Mouse (Mus musculus): Measurements from ENCODE around the gene Calm3.

Calm3 gene

GRCm38 (mm10) chr7:16915461-16916340 is 8.2 kb downstream of the Calm3 start:
- DNase-seq (ENCODE audit: extremely low read depth, low read depth) = no peak

GRCm38 (mm10) chr7:16914453-16915343 is 9.2 kb downstream of the Calm3 start:
- DNase-seq (ENCODE audit: extremely low read depth, low read depth) = no peak

- no peak for DNase-seq (ENCODE audit: extremely low read depth, low read depth)
These were observed 10.0 kb downstream of the Calm3 start for GRCm38 (mm10) chr7:16913806-16914452.

GRCm38 (mm10) chr7:16912360-16912759 is 11.6 kb downstream of the Calm3 start:
- DNase-seq (ENCODE audit: extremely low read depth, low read depth) = no peak

- DNase-seq (ENCODE audit: extremely low read depth, low read depth) = no peak
These were observed 12.0 kb downstream of the Calm3 start for GRCm38 (mm10) chr7:16911904-16912303.

- DNase-seq (ENCODE audit: extremely low read depth, low read depth) = no peak
These were observed 14.0 kb downstream of the Calm3 start for GRCm38 (mm10) chr7:16909909-16910308.

GRCm38 (mm10) chr7:16908859-16909258 is 15.1 kb downstream of the Calm3 start:
- DNase-seq (ENCODE audit: extremely low read depth, low read depth) = no peak

- DNase-seq (ENCODE audit: extremely low read depth, low read depth) = no peak
These were observed 15.5 kb downstream of the Calm3 start for GRCm38 (mm10) chr7:16908367-16908766.

GRCm38 (mm10) chr7:16907842-16908241 is 16.1 kb downstream of the Calm3 start:
- no peak for DNase-seq (ENCODE audit: extremely low read depth, low read depth)

GRCm38 (mm10) chr7:16906889-16907559 is 16.9 kb downstream of the Calm3 start:
- DNase-seq (ENCODE audit: extremely low read depth, low read depth) = no peak

- DNase-seq (ENCODE audit: extremely low read depth, low read depth) = no peak
These were observed 17.6 kb downstream of the Calm3 start, which contains the start of gene Ptgir for GRCm38 (mm10) chr7:16906281-16906680. Ptgir (plus strand) TSS chr7:16906490.

GRCm38 (mm10) chr7:16905491-16906021 is 18.4 kb downstream of the Calm3 start:
- no peak for DNase-seq (ENCODE audit: extremely low read depth, low read depth)

- DNase-seq (ENCODE audit: extremely low read depth, low read depth) = no peak
These were observed 19.7 kb downstream of the Calm3 start for GRCm38 (mm10) chr7:16904120-16904675.

GRCm38 (mm10) chr7:16903439-16903955 is 20.4 kb downstream of the Calm3 start:
- no peak for DNase-seq (ENCODE audit: extremely low read depth, low read depth)

- no peak for DNase-seq (ENCODE audit: extremely low read depth, low read depth)
These were observed 23.4 kb downstream of the Calm3 start for GRCm38 (mm10) chr7:16900526-16900925.

GRCm38 (mm10) chr7:16895511-16895910 is 28.4 kb downstream of the Calm3 start:
- no peak for DNase-seq (ENCODE audit: extremely low read depth, low read depth)

GRCm38 (mm10) chr7:16895000-16895399 is 28.9 kb downstream of the Calm3 start:
- DNase-seq (ENCODE audit: extremely low read depth, low read depth) = no peak

GRCm38 (mm10) chr7:16894279-16894678 is 29.6 kb downstream of the Calm3 start:
- DNase-seq (ENCODE audit: extremely low read depth, low read depth) = no peak

- no peak for DNase-seq (ENCODE audit: extremely low read depth, low read depth)
These were observed 30.3 kb downstream of the Calm3 start for GRCm38 (mm10) chr7:16893612-16894011.

GRCm38 (mm10) chr7:16892352-16892730 is 31.6 kb downstream of the Calm3 start:
- no peak for DNase-seq (ENCODE audit: extremely low read depth, low read depth)
